Mouse (Mus musculus) yolk sac, embryonic 10.5 days (tissue): Measurements from ENCODE around the gene Mfn2.
"Not testable (repeated sequence)": the region's sequence is repeated elsewhere in the genome, so short reads cannot be mapped to it uniquely, and the experiment has no call there.

Source experiments
- DNase-seq: peaks from one replicate; pipeline ENCODE4 v3.0.0-alpha.2; 2017; ENCODE audit warnings: low spot score

Gene Mfn2

GRCm38 (mm10) chr4:147867563-147868449 is 36.7 kb downstream of the Mfn2 start:
- DNase-seq: no peak

DNA sequence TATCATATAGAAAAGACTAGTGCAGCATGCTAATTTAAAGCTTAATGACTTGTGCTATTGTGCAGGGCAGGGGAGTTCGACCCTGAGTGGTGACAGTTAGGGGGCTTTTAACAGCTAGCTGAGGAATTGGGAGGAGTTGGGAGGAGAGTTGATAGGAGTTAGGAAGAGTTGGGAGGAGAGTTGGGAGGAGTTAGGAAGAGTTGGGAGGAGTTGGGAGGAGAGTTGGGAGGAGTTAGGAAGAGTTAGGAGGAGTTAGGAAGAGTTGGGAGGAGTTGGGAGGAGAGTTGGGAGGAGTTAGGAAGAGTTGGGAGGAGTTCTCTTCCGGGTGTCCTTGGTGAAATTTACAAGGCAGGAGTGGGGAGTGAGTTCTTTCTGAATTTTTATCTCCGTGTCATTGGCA is 37.7 kb downstream of the Mfn2 start:
- not testable (repeated sequence) for DNase-seq

- DNase-seq: no peak
Observed at GRCm38 (mm10) chr4:147866056-147866455, 38.4 kb downstream of the Mfn2 start.

GRCm38 (mm10) chr4:147865651-147866050 is 38.9 kb downstream of the Mfn2 start:
- no peak for DNase-seq

DNA sequence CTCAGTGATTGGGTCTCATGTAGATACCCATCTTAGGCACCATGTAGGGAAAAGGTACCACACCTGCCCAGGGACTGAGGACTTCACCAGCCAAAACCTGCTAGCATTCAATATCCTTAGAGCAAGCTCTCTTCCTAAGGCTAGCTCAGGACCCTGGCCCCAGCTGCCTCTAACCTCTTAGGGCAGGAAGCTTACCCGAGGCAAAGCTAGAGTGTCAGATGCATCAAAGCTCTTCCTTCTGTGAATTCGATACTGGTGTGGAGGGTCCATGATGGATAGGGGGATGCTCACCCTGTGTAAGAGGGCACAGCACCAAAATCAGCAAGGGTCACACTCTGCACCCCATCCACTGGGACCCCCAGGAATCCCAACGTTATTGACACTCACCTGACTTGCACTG is 42.5 kb downstream of the Mfn2 start:
- DNase-seq: no peak

DNA sequence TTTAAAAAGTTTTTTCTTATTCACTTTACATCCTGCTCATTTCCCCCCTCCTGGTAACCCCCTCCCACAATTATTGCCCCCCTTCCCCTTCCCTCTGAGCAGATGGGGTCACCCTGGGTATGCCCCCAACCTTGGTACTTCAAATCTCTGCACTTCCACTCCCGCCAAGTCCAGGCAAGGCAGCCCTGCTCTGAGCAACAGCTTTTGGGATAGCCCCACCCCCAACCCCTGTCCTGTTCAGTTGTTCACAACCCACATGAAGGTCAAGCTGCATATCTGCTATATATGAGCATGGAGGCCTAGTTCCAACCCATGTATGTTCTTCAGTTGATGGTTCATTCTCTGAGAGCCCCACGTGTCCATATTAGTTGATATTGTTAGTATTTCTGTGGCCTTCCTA is 53.7 kb downstream of the Mfn2 start:
- no peak for DNase-seq

DNA sequence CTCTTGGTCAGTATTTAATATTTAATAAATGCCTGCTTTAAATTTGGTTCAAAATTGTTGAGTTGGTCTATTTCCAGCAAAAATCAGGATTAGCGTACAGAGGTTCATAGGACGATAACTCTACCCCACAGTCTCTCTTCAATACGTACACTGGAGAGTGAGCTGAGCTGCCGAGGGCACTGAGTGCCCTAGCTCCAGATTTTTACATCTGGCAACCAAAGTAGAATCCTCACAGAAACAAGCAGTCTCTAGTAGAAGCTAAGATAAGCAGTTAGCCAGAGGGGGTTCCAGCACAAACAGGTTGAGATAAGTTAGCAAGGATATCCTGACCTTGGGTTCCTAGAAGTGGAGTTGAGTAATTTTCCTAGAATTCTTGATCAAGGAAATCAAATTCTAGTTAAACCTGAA is 55.9 kb downstream of the Mfn2 start:
- no peak for DNase-seq

DNA sequence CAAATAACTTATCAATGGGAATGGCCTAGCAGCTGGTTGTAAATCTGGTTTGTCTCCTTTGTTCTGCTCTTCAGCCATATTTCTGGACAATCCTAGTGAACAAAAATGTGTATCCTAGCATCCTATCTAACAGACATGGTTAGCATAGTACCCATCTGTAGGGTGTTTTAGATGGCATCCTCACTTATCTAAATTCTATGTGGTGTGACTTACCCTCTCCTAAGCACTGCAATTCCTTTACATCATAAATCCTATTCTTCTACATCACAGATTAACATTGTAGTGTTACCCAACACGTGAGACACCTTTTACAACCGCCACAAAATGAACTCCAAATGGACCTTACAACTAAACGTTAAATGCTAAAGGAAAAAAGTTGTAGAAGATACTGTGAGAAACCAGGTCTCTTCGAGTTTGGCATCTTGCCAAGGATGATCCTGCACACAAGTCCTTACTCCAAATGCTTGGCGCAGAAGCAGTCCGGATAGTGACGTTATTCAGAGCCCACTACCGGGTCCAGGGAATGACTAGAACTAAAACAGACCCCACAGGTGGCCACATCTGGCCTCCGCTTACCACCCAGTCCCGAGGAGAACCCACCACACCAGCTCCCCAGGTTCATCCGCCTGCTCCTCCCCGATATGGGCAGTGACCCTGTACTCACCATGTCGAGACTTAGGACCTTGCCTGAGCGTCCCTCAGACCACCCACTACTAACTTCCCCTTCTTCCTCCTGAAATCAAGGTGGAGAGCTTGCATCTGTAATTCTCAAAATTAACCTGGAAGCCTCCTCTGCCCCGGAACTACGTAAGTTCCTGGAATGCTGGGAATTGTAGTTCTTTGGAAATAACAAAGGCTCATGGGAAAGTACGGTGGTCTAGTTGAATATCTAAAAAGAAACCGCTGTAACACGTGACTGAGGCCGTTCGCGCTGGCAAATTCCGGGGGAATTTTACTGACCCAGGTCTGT is 56.6 kb downstream of the Mfn2 start, which contains the start of gene Zfp933:
Zfp933 (minus strand) TSS at position 753 of the 970 bp plus-strand sequence.
- DNase-seq: peak; percentile 77

DNA sequence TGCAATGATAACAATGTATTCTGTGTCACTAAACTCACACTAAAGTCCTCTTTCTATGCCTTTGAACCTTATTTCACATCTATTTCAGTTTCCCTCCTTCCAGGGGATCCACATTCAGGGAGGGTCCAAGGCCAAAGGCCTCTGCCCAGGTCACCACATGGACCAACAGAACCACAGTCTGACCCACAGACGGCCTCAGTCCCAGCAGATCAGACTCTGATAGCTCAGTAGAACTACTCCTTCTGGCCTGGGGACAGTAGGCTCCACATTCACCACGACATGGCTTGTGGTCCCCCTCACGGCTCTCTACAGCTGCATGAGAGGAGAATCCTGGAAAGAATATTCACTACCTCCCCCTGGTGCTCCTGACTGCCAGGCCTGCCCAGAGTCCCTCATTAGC is 61.6 kb downstream of the Mfn2 start:
- no peak for DNase-seq

GRCm38 (mm10) chr4:147839282-147839681 is 65.2 kb downstream of the Mfn2 start:
- DNase-seq: not testable (repeated sequence)

GRCm38 (mm10) chr4:147824389-147824788 is 80.1 kb downstream of the Mfn2 start:
- DNase-seq: no peak
